Mouse (Mus musculus) 3T3-L1 (cell line): ENCODE measurements at regions not wholly inside any gene's neighbourhood (a gene's known extent, or its start where the extent isn't known, plus 50 kb on each side); places are given as distances from the start of the nearest gene placed in this dataset.
A peak's percentile ranks its signal among the peaks of the same experiment; 100 is the strongest.
"Not testable (repeated sequence)": the region's sequence is repeated elsewhere in the genome, so short reads cannot be mapped to it uniquely, and the experiment has no call there.

ENCODE experiments used
- DNase-seq: peaks from one replicate; pipeline ENCODE4 v3.0.0-alpha.2; 2015; ENCODE audit warnings: low read depth, low spot score

GRCm38 (mm10) chr12:29280081-29280788 is 247.9 kb upstream of the Myt1l start:
- DNase-seq: no peak

- no peak for DNase-seq
Observed at GRCm38 (mm10) chr12:29280861-29281630, 247.1 kb upstream of the Myt1l start.

- no peak for DNase-seq
Observed at GRCm38 (mm10) chr12:29288801-29289200, 239.4 kb upstream of the Myt1l start.

GRCm38 (mm10) chr12:29290591-29291351 is 237.4 kb upstream of the Myt1l start:
- peak; percentile 97 for DNase-seq

- DNase-seq: no peak
Observed at GRCm38 (mm10) chr12:29297984-29298383, 230.2 kb upstream of the Myt1l start.

GRCm38 (mm10) chr12:29315636-29316035 is 212.5 kb upstream of the Myt1l start:
- no peak for DNase-seq

- DNase-seq: no peak
Observed at GRCm38 (mm10) chr12:29321468-29321867, 206.7 kb upstream of the Myt1l start.

GRCm38 (mm10) chr12:29323534-29323933 is 204.7 kb upstream of the Myt1l start:
- no peak for DNase-seq

- no peak for DNase-seq
Observed at GRCm38 (mm10) chr12:29335839-29336469, 192.2 kb upstream of the Myt1l start.

GRCm38 (mm10) chr12:29337336-29337735 is 190.8 kb upstream of the Myt1l start:
- DNase-seq: no peak

GRCm38 (mm10) chr12:29341388-29341995 is 186.7 kb upstream of the Myt1l start:
- DNase-seq: no peak

- no peak for DNase-seq
Observed at GRCm38 (mm10) chr12:29343147-29343852, 184.9 kb upstream of the Myt1l start.

GRCm38 (mm10) chr12:29348698-29349097 is 179.5 kb upstream of the Myt1l start:
- DNase-seq: no peak

GRCm38 (mm10) chr12:29349146-29349850 is 178.9 kb upstream of the Myt1l start:
- DNase-seq: no peak

- DNase-seq: no peak
Observed at GRCm38 (mm10) chr12:29353777-29354496, 174.2 kb upstream of the Myt1l start.

- no peak for DNase-seq
Observed at GRCm38 (mm10) chr12:29354816-29355215, 173.4 kb upstream of the Myt1l start.

- no peak for DNase-seq
Observed at GRCm38 (mm10) chr12:29356681-29357397, 171.3 kb upstream of the Myt1l start.

- DNase-seq: no peak
Observed at GRCm38 (mm10) chr12:29361236-29361635, 166.9 kb upstream of the Myt1l start.

GRCm38 (mm10) chr12:29367741-29368106 is 160.5 kb upstream of the Myt1l start:
- DNase-seq: not testable (repeated sequence)
